Mouse (Mus musculus) midbrain, embryonic 16.5 days (tissue): ENCODE data around the gene Gm45140. TPM values are rescaled to one million over a fixed set of nuclear protein-coding genes. Genes with fewer than 3 reads are reported as not detected.

ENCODE experiments used
- ATAC-seq: fragments of 200-750 bp; cut with Nextera tagmentation; 2 replicates; pipeline ENCODE4 v1.8.0; 2017; ENCODE audit warnings: moderate TSS enrichment
- H3K27ac ChIP-seq: fragments of 300-500 bp; sonication (generic); 2 replicates; pipeline ENCODE4 v1.5.1; 2014; ENCODE audit warnings: mild to moderate bottlenecking, low read length, mixed read lengths
- H3K27me3 ChIP-seq: fragments of 300-500 bp; sonication (generic); 2 replicates; pipeline ENCODE4 v1.6.1; 2014; ENCODE audit warnings: low read depth, low read length, mixed read lengths; ENCODE audit not compliant: control insufficient read depth, insufficient read depth
- H3K36me3 ChIP-seq: fragments of 300-500 bp; sonication (generic); 2 replicates; pipeline ENCODE4 v1.6.1; 2014; ENCODE audit warnings: mild to moderate bottlenecking, low read length, moderate library complexity, mixed read lengths; ENCODE audit not compliant: control insufficient read depth, insufficient read depth
- H3K4me1 ChIP-seq: fragments of 300-500 bp; sonication (generic); 2 replicates; pipeline ENCODE4 v1.6.1; 2014; ENCODE audit warnings: mild to moderate bottlenecking, low read length, mixed read lengths; ENCODE audit not compliant: control insufficient read depth, insufficient read depth
- H3K4me2 ChIP-seq: fragments of 300-500 bp; sonication (generic); 2 replicates; pipeline ENCODE4 v1.6.1; 2014; ENCODE audit warnings: mild to moderate bottlenecking, low read length, mixed read lengths
- H3K4me3 ChIP-seq: fragments of 300-500 bp; sonication (generic); 2 replicates; pipeline ENCODE4 v1.5.1; 2014; ENCODE audit warnings: low read depth, mild to moderate bottlenecking, low read length, moderate library complexity, mixed read lengths
- H3K9ac ChIP-seq: fragments of 300-500 bp; sonication (generic); 2 replicates; pipeline ENCODE4 v1.6.1; 2014; ENCODE audit warnings: low read depth, low read length, mixed read lengths
- H3K9me3 ChIP-seq: fragments of 300-500 bp; sonication (generic); replicated peaks from 2 replicates; pipeline ENCODE4 v1.6.1; 2014; ENCODE audit warnings: mild to moderate bottlenecking, low read length, mixed read lengths; ENCODE audit not compliant: control insufficient read depth, poor library complexity, severe bottlenecking
- WGBS: fragments of 180-500 bp; shearing (Covaris S2); extraction: QIAGEN DNeasy Blood & Tissue Kit; methylation state at CpG from one replicate; pipeline ENCODE4 v1.1.7; 2014; 5-methylcytosine and 5-hydroxymethylcytosine counted together
- polyA plus RNA-seq: library from polyadenylated mRNA; unstranded; fragments of >200 nt; fragmentation: Nextera tagmentation; extraction: Ambion mirVana; gene quantifications from 2 replicates; pipeline ENCODE4 v1.2.1, GENCODE M21; 2015

Gm45140 gene
- polyA plus RNA-seq, 1 experiment from 2014 or later, result 4.0 TPM

DNA sequence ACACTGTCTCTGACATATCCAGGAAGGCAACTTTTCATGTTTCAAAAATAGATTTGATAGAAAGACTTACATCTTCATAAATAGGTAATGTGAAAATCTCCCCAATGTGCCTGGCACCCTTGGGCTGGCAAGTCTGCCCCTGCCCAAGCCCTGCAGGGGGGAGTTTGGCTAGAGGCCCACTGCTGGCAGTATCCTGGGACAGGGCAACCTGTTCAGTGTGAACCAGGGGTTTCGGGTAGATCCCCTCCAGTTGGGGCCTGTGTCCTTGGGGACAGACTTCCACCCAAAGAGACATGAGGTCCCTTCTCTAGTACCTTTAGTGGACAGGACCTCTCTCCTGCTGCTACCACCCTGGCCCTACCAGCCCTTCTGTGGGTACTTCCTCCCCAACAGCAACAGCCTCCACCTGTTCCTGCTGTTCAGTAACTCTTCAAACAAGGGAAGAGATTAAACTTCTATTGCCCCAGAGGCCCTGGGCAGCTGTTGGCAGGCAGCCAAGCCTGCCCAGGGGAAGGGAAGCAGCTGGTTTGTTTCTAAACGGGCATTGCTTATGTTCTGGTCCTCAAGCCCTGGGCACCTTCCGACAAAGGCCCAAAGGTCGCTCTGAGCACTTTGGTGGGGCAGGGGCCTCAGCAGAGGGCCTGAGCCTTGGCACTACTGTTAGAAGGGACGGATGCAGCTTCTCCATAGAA is 46.6 kb downstream of the Gm45140 start:
- Histone ChIP-seq H3K27ac (peak overlapping the region; percentile 31; the same call in 1 of the 2 replicates), H3K4me2 (no peak overlapping the region), H3K9ac (no peak overlapping the region), H3K9me3 (no peaks in the 10 kb centered on the region), H3K4me1 (peaks cover 2% of the 10 kb centered on the region; the same call in 1 of the 2 replicates), H3K36me3 (peaks cover 7% of the 10 kb centered on the region), H3K27me3 (no peaks in the 10 kb centered on the region), H3K4me3 (no peak overlapping the region)
- 37% methylated on average over 5 of the region's 5 CpGs for WGBS
- no peak for ATAC-seq

DNA sequence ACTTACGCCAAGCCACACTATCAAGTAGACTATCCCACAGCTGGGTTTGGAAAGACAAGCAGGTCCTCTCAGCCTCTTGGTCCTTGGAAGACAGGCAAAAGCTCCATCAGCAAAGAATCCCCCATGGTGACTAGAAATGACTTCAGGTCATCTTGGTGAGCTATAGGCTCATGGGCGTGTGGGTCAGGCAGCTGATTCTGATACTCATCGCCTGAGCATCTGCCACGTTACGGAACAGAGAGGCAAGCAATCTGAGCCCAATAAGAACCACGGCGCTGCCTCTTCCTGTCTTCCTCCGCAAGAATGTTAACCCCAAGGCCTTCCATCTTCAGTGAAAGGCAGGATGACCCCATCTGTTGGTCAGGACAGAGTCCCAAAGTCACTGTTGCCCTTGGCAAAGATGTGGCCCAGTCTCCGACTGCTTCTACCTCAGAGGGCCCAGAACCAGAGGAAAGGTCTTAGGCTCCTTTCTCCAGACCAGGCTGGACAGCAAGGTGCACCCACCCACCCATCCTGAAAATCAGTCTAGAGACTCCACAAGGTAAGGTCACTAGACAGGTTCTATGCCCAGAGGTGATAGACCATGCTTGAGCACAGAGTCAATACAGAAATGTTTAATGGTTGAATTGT is 47.2 kb downstream of the Gm45140 start:
- no peak for ATAC-seq
- no peak overlapping the region for H3K27ac ChIP-seq
- no peak overlapping the region for H3K9ac ChIP-seq
- H3K27me3 ChIP-seq, result no peaks in the 10 kb centered on the region
- H3K9me3 ChIP-seq, result no peaks in the 10 kb centered on the region
- H3K4me3 ChIP-seq, result no peak overlapping the region
- peaks cover 4% of the 10 kb centered on the region; the same call in 1 of the 2 replicates for H3K36me3 ChIP-seq
- peaks cover 2% of the 10 kb centered on the region; the same call in 1 of the 2 replicates for H3K4me1 ChIP-seq
- no peak overlapping the region for H3K4me2 ChIP-seq
- 97% methylated on average over 9 of the region's 9 CpGs for whole genome bisulfite sequencing

DNA sequence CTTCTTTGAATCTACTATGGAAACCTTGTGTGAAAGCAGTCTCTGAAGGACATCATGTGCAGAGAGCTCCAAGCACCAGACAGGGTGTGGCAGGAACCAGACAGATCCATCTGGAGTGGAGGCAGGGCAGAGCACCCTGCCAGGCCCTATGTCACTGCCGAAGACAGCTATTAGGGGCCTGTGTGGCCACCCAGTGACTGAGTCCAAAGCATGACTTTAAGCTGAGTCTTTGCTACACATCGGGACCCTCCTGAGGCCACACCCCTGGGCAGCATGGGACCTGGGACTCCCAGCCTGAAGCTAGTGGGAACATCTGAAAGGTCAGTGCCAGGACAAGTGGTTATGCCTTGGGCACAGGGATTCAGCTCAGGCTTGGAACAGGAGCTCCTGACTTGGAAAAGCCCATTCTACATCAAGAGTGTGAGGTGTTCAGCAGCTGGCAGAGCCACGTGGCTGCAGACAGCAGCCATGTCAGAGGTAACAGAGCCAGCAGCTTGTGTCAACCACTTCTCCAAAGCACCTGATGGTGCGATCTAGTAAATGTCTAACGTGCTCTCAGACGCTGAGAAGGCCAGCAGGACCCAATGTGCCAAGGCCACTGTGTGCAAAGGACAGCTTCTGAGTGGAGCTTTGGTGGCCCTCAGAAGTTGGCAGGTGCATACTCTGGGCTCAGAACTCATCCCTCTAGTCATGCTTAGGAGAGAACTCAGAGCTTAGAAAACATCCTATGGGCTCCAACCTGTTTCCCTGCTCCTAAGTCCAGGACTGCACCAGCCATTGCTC is 48.3 kb downstream of the Gm45140 start:
- H3K9me3 ChIP-seq, result no peaks in the 10 kb centered on the region
- no peak overlapping the region for H3K4me2 ChIP-seq
- H3K4me3 ChIP-seq, result no peak overlapping the region
- no peak overlapping the region for H3K9ac ChIP-seq
- 92% methylated on average over 6 of the region's 6 CpGs for WGBS
- no peak overlapping the region for H3K27ac ChIP-seq
- H3K36me3 ChIP-seq, result 0 out of 2 replicates have a peak, but pooled peaks cover 2% of the 10 kb centered on the region
- no peak for ATAC-seq
- no peaks in the 10 kb centered on the region for H3K27me3 ChIP-seq
- peaks cover 2% of the 10 kb centered on the region; the same call in 1 of the 2 replicates for H3K4me1 ChIP-seq

DNA sequence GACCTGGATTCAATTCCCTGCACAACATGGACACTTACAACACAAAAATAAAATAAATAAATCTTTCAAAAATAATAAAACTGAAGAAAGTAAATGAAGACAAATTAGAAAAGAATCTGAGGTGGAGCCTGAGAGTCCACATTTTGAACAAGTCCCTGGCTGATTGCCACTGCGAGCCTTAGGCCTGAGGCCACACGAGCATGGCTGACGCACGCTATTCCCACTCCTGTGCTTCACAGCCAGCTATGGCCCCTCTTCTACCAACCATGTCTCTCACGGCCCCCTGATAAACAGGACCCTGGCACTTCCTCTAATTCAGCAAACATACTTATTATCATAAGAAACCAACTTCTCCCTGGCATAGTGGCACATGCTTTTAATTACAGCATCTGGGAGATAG is 49.0 kb downstream of the Gm45140 start:
- 91% methylated on average over 5 of the region's 5 CpGs for WGBS
- no peak overlapping the region for H3K27ac ChIP-seq
- no peak for ATAC-seq
- no peak overlapping the region for H3K4me2 ChIP-seq
- no peak overlapping the region for H3K9ac ChIP-seq
- H3K4me1 ChIP-seq, result peaks cover 2% of the 10 kb centered on the region; the same call in 1 of the 2 replicates
- H3K4me3 ChIP-seq, result no peak overlapping the region
- H3K27me3 ChIP-seq, result no peaks in the 10 kb centered on the region
- no peaks in the 10 kb centered on the region for H3K36me3 ChIP-seq
- no peaks in the 10 kb centered on the region for H3K9me3 ChIP-seq

DNA sequence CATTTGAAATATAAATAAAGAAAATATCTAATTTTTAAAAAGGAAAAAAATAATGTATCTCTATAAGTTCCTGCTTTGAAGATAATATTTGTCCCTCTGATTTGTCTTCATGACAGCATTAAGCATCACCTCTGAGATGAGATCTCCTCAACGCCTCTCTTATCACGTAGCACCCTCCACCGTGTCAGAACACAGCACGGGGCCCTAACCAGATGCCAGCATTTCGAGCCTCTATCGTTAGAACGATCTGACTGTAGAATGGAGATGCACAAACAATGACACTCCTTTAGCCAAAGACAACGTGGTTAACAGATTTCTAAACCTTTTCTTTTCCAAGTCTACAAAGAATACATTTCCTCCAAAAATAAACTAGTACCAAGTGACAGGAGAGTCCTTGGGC is 51.6 kb downstream of the Gm45140 start:
- no peaks in the 10 kb centered on the region for H3K27me3 ChIP-seq
- H3K9ac ChIP-seq, result no peak overlapping the region
- WGBS, result 85% methylated on average over 8 of the region's 8 CpGs
- H3K36me3 ChIP-seq, result no peaks in the 10 kb centered on the region
- H3K9me3 ChIP-seq, result no peaks in the 10 kb centered on the region
- H3K4me3 ChIP-seq, result no peak overlapping the region
- H3K4me2 ChIP-seq, result no peak overlapping the region
- peaks cover 2% of the 10 kb centered on the region; the same call in 1 of the 2 replicates for H3K4me1 ChIP-seq
- no peak for ATAC-seq
- no peak overlapping the region for H3K27ac ChIP-seq

DNA sequence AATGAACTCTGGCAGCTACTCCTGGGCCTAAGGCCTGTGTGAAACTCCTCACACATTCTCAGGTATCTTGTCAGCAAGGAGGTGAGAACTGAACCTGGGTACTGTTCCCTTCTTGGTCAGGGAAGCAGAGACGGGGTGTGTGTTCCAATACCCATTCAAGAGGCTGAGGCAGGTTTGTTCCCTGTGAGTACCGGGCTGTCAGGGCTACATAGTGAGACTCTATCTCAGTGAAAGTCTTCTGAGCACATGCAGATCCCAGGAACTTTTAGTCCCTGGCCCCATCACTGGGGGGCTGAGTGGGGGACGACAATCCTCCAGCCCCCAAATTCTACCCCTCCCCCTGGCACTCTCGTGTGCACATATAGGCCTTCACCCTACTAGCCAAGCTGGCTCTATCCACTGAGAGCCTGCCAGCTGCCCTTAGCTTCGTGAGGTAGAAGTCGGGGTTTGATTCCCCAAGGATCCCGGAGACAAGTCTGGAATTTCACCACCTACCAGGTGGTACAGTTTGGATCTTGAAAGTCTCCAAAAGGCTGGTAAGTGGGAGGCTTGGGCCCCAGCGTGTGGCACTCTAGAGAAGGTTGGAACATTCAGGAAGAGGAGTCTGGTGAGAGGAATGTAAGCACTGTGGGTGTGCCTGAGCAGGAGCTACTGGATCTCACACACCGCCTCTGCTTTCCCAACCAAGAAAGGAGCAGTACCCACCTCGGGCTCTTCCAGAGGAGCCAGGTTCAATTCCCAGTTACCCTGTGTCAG is 54.9 kb downstream of the Gm45140 start:
- Histone ChIP-seq H3K4me2 (no peak overlapping the region), H3K4me3 (no peak overlapping the region), H3K9me3 (no peaks in the 10 kb centered on the region), H3K9ac (no peak overlapping the region), H3K36me3 (no peaks in the 10 kb centered on the region), H3K4me1 (no peaks in the 10 kb centered on the region), H3K27me3 (no peaks in the 10 kb centered on the region), H3K27ac (no peak overlapping the region)
- ATAC-seq, result no peak
- 87% methylated on average over 10 of the region's 10 CpGs for WGBS

DNA sequence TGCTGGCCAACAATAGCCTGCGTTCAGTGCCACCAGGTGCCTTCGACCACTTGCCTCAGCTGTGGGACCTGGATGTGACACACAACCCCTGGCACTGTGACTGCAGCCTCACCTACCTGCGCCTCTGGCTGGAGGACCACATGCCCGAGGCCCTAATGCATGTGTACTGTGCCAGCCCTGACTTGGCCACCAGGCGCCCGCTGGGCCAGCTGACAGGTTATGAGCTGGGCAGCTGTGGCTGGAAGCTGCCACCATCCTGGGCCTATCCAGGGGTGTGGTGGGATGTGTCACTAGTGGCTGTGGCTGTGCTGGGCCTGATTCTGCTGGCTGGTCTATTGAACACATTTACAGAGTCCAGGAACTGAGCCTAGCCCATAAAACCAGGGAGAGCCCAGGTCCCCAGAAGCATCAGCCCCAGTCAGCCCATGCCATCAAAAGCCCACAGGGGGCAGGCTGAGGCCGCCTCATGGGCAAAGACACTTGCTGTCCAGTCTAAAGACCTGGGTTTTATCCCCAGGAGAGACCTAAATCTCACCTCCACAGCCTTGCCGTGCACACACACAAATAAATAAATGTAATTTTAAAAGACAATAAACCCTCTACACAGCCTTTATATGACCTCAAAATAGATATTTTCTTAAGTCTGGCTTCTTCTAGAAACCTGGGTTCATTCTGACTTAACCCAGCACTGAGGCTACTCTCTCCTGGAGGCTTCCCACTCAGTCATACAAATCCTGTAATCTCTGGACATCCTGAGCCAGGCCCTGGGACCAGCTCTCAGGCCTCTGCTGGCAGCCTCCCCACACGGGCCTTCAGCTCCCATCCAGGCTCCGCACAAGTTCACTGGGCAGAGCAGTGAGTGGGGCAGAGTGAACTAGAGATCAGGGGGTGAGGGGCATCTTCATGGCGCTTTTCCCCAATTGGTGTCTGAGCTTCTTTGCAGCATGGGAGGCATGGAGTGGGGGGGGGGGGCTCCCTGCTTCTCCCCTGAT is 56.1 kb downstream of the Gm45140 start:
- Histone ChIP-seq H3K4me1 (no peaks in the 10 kb centered on the region), H3K36me3 (no peaks in the 10 kb centered on the region), H3K9ac (no peak overlapping the region), H3K27ac (no peak overlapping the region), H3K9me3 (no peaks in the 10 kb centered on the region), H3K4me2 (no peak overlapping the region), H3K27me3 (no peaks in the 10 kb centered on the region), H3K4me3 (no peak overlapping the region)
- no peak for ATAC-seq
- whole genome bisulfite sequencing, result 89% methylated on average over 11 of the region's 11 CpGs
